Mouse (Mus musculus) heart, adult 9 months (tissue): ENCODE data around the gene Nle1.
"Not testable (repeated sequence)": the region's sequence is repeated elsewhere in the genome, so short reads cannot be mapped to it uniquely, and the experiment has no call there.

ENCODE experiments used
- DNase-seq, 2 experiments: peaks; one replicate each; pipeline ENCODE4 v3.0.0; 2022; ENCODE audit warnings: low spot score in 2 of 2

Nle1 gene

GRCm38 (mm10) chr11:82907651-82908607 lies at the start of gene Nle1:
Nle1 (minus strand) TSS chr11:82908411.
- DNase-seq: peak; percentile 88 to 89

GRCm38 (mm10) chr11:82956925-82957324 lies 48.7 kb upstream of the Nle1 start:
- no peak for DNase-seq

GRCm38 (mm10) chr11:82954631-82955030 lies 46.4 kb upstream of the Nle1 start:
- DNase-seq: no peak

GRCm38 (mm10) chr11:82952612-82953542 lies 44.7 kb upstream of the Nle1 start:
- peak in 1 of 2 experiments; percentile 58 for DNase-seq

GRCm38 (mm10) chr11:82951865-82952611 lies 43.8 kb upstream of the Nle1 start:
- peak; percentile 85 to 88 for DNase-seq

GRCm38 (mm10) chr11:82950736-82951481 lies 42.7 kb upstream of the Nle1 start, which contains the start of gene Slfn5:
Slfn5 (plus strand) TSS chr11:82951349.
- peak; percentile 83 to 91 for DNase-seq

GRCm38 (mm10) chr11:82949036-82949435 lies 40.8 kb upstream of the Nle1 start:
- DNase-seq: peak; percentile 57 to 81

GRCm38 (mm10) chr11:82947457-82947856 lies 39.2 kb upstream of the Nle1 start:
- peak in 1 of 2 experiments; percentile 43 for DNase-seq

GRCm38 (mm10) chr11:82945636-82946035 lies 37.4 kb upstream of the Nle1 start:
- no peak for DNase-seq

GRCm38 (mm10) chr11:82943336-82943735 lies 35.1 kb upstream of the Nle1 start:
- DNase-seq: no peak

- no peak for DNase-seq
Measured at GRCm38 (mm10) chr11:82933186-82933585, 25.0 kb upstream of the Nle1 start.

GRCm38 (mm10) chr11:82931671-82932450 lies 23.6 kb upstream of the Nle1 start:
- not testable (repeated sequence) for DNase-seq

GRCm38 (mm10) chr11:82931161-82931560 lies 22.9 kb upstream of the Nle1 start:
- DNase-seq: not testable (repeated sequence)

- DNase-seq: not testable (repeated sequence)
Measured at GRCm38 (mm10) chr11:82930391-82930955, 22.3 kb upstream of the Nle1 start.

GRCm38 (mm10) chr11:82929633-82929950 lies 21.4 kb upstream of the Nle1 start:
- no peak for DNase-seq

- no peak for DNase-seq
Measured at GRCm38 (mm10) chr11:82928897-82929632, 20.9 kb upstream of the Nle1 start.

GRCm38 (mm10) chr11:82923910-82924309 lies 15.7 kb upstream of the Nle1 start:
- not testable (repeated sequence) for DNase-seq

GRCm38 (mm10) chr11:82921691-82922090 lies 13.5 kb upstream of the Nle1 start:
- DNase-seq: no peak

- no peak for DNase-seq
Measured at GRCm38 (mm10) chr11:82920768-82921167, 12.6 kb upstream of the Nle1 start.
